Mouse (Mus musculus): Measurements from ENCODE around the gene Tvp23a. TPM values are rescaled to one million over a fixed set of nuclear protein-coding genes. Genes with fewer than 3 reads are reported as not detected.

Gene Tvp23a
- total RNA-seq, 2 experiments from 2014 or later: 26.2 to 27.2 TPM

- peak overlapping the region; percentile 36; the same call in 1 of the 2 replicates for H3K27ac ChIP-seq
- no peak for TF ChIP-seq CTCF (conservative IDR thresholded peaks at IDR 0.05)
- DNase-seq (ENCODE audit: low spot score in 2 of 2): peak; percentile 28 to 55
- no peak overlapping the region; the same call in 1 of the 2 replicates for H3K4me3 ChIP-seq
These were observed 72.7 kb downstream of the Tvp23a start for GRCm38 (mm10) chr16:10374254-10375011.

- H3K27ac ChIP-seq: no peak overlapping the region
- no peak overlapping the region for H3K4me3 ChIP-seq
- DNase-seq (ENCODE audit: low spot score in 2 of 2): no peak
- no peak for TF ChIP-seq CTCF (conservative IDR thresholded peaks at IDR 0.05)
These were observed 74.8 kb downstream of the Tvp23a start for GRCm38 (mm10) chr16:10372372-10372771.

Other genes starting within 250 kb of the Tvp23a start
- 10 to 100 TPM; 14.4 to 16.4 TPM for gene Emp2, start 133.4 kb downstream of the Tvp23a start, total RNA-seq (2021)
- 1 to 10 TPM; 6.1 to 7.4 TPM for gene Tekt5, start 51.9 kb downstream of the Tvp23a start, total RNA-seq (2021)
- 10 to 100 TPM; 15.5 to 17.8 TPM for gene Nubp1, start 35.4 kb downstream of the Tvp23a start, total RNA-seq (2021)
- gene Ciita, start 32.7 kb upstream of the Tvp23a start, total RNA-seq (2021): under 1 TPM in 1 of 2 experiments, not detected in 1; 0.27 TPM
- gene Dexi, start 95.7 kb upstream of the Tvp23a start, total RNA-seq (2021): 10 to 100 TPM; 61.8 to 63.1 TPM
- gene Clec16a, start 98.0 kb upstream of the Tvp23a start, total RNA-seq (2021): 100 to 1,000 TPM in 1 of 2 experiments, 10 to 100 TPM in 1; 98.8 to 105 TPM

All from layer of hippocampus, adult 2 months (tissue).